Mouse (Mus musculus) MN1 (cell line): Measurements from ENCODE around the gene Ncam1.

ENCODE experiments used
- DNase-seq: peaks from one replicate; pipeline ENCODE4 v3.0.0-alpha.2; 2016; ENCODE audit warnings: low spot score

Ncam1 gene

DNA sequence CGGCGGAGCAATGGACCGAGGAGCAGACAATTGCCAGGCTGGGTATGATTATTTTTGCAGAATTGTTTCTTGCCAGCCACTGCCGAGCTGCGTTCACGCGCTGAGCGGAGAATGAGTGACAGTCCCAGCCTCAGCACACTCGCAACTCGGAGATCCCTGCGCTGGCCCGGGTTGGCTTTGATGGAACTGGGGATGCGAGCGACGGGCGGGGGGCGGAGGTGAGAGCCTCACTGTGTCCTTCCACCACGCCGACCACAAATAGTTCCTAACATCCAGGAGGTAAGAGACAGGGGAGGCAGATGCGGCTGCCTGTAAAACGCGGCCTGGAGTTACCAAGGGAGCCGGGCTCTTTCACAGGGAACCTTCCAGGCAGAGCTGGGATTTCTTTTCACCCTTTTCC lies at the start of gene Ncam1:
Gene Ncam1, minus strand, starts transcription at position 120 of the 400 bp plus-strand sequence.
- peak; percentile 97 for DNase-seq

GRCm38 (mm10) chr9:49834013-49834412 lies 35.3 kb upstream of the Ncam1 start:
- no peak for DNase-seq

- DNase-seq: peak; percentile 70
Measured at GRCm38 (mm10) chr9:49827671-49828070, 28.9 kb upstream of the Ncam1 start.

- DNase-seq: no peak
Measured at GRCm38 (mm10) chr9:49816115-49816650, 17.5 kb upstream of the Ncam1 start.

GRCm38 (mm10) chr9:49814442-49814841 lies 15.7 kb upstream of the Ncam1 start:
- DNase-seq: no peak

DNA sequence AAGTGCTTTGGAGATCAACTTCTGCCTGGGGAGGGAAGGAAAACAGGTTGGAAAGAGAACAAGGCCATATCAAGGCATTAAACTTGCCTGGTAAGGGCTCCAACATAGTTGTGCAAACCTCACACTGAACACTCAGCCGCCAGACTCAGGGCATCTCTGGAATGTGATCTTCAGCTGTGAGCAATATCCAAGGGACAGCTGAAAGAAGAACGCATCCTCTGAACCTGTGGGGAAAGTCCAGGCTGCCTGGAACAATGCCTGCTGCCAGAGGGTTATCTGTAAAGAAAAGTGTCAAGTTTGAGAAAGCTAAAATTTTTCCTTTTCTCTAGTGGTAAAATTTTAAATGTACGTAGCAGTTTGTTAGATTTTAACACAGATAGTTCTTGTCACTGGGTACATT lies 4.5 kb upstream of the Ncam1 start:
- DNase-seq: no peak

- peak; percentile 79 for DNase-seq
Measured at GRCm38 (mm10) chr9:49797821-49798571, 729 bp downstream of the Ncam1 start.

- no peak for DNase-seq
Measured at GRCm38 (mm10) chr9:49797508-49797820, 1.3 kb downstream of the Ncam1 start.

GRCm38 (mm10) chr9:49796618-49797507 lies 1.9 kb downstream of the Ncam1 start:
- peak; percentile 85 for DNase-seq

DNA sequence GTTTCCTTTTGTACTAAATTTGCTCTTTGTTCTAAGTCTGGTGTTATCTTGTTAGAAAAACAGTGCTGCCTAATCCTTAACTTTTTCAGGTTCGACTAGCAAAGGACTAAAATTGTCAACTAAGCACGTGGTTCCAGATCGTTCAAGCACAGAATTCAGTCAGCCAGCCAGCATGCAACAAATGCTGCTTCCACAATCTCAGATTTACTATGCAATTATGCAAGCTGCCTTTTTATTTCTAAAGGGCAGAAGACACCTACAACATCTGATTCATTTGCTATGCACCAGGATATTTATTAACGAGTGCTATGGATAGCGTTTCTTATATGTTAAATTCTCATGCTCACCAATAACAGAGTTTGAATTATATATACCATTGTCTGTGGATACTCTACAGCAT lies 2.8 kb downstream of the Ncam1 start:
- no peak for DNase-seq

GRCm38 (mm10) chr9:49793987-49794550 lies 4.7 kb downstream of the Ncam1 start:
- DNase-seq: no peak

DNA sequence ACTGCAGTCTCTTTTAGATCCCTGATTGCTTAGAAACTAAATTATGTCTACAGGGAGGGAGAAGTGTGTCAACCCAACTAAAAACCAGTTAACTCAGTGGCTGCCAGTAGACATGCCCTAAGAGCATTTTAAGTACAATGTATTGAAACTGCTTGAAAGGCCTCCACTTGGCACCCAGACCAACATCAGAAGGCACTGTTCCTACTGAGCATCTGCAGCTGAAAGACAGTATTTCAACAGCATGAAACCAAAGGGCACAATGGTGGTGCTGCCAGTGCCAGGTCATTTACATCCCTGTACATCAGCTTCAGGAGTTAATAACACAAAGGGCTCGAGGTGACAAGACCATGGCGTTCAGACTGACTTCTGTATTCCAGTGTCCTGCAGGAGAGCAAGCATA lies 5.5 kb downstream of the Ncam1 start:
- DNase-seq: no peak

DNA sequence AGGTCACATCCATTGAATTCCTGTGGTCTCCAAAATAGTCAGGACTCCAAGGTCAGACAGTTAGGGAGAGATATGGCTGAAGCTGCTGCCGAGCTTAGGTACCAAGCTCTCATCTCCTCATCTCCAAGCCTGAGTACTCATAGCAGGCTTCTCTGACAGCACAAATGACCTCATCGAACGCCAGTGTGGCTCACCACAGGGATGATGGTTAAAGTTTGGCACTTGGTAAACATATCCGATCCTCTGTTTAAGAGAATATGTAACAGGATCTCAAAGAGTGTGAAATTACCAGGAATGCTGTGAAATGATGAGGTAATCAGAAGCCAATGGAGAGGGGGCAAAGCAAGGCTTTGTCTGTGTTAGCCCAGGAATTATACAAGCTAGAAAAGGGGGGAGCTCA lies 6.1 kb downstream of the Ncam1 start:
- DNase-seq: no peak

GRCm38 (mm10) chr9:49781016-49781772 lies 17.5 kb downstream of the Ncam1 start:
- no peak for DNase-seq

- no peak for DNase-seq
Measured at GRCm38 (mm10) chr9:49777015-49777637, 21.6 kb downstream of the Ncam1 start.

GRCm38 (mm10) chr9:49766634-49767033 lies 32.1 kb downstream of the Ncam1 start:
- no peak for DNase-seq

DNA sequence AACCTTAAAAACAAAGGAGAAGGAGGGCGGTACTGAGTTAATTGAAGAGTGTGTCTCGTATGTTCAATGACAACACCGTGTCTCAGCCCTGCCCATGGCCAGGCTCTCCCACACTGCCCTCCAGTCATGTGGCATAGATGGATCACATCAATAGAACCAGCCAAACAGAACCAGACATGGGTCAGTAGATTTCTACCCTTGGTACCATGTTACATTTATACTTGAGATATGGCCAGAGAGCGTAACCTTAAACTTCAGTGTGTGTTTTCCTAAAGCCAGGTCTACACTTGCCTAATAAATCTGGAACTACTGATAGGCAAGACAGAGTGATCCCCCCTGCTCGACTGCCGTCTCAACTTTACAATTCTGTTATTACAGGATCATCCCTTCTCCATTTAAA lies 38.2 kb downstream of the Ncam1 start:
- no peak for DNase-seq

GRCm38 (mm10) chr9:49758436-49758835 lies 40.3 kb downstream of the Ncam1 start:
- DNase-seq: peak; percentile 73

- DNase-seq: peak; percentile 17
Measured at GRCm38 (mm10) chr9:49757986-49758385, 40.7 kb downstream of the Ncam1 start.

GRCm38 (mm10) chr9:49757582-49757981 lies 41.1 kb downstream of the Ncam1 start:
- DNase-seq: peak; percentile 14

- DNase-seq: no peak
Measured at GRCm38 (mm10) chr9:49756725-49757124, 42.0 kb downstream of the Ncam1 start.
